Mouse (Mus musculus): ENCODE results near the gene Armc10.

DNA sequence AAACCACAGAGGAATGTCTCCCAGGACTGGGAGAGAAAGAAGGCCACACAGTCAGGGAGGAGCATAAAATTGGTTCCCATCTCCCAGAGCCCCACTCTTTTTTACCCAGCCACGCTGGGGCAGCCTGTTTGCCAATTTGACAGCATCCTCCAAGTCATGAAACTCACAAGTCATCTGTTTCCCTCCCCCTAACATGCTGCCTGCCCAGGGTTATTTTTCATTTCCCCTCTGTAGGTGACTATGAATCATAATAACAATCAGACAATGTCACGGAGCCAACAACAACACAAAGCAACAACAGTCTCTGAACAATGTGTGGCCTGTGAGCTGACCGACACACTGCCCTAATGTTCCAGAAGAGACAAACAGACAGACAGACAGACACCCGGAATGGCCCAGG lies 34.4 kb downstream of the Armc10 start:
- TF ChIP-seq CTCF (IDR thresholded peaks at IDR 0.05; ENCODE audit: borderline replicate concordance, insufficient read depth, low read depth, low read length) (no peak), POLR2A (IDR thresholded peaks at IDR 0.05; ENCODE audit: borderline replicate concordance, insufficient read depth, low read length) (no peak)

All from cerebellum, adult 2 months (tissue).